Mouse (Mus musculus) heart, postnatal 25 days (tissue): Measurements from ENCODE around the gene Usp8. TPM values are rescaled to one million over a fixed set of nuclear protein-coding genes. Genes with fewer than 3 reads are reported as not detected.

Experiments
- DNase-seq: peaks from one replicate; pipeline ENCODE4 v3.0.0; 2022; ENCODE audit warnings: low spot score
- intact Hi-C: fragments of 180-260 bp; cut with DNase I; formaldehyde crosslinking; loops from one replicate; pipeline ENCODE4 v1.15.1; 2025
- total RNA-seq, 2 experiments: library from RNA; stranded (reverse); gene quantifications; 2 replicates each; pipeline ENCODE4 v1.2.3; 2021

The Usp8 gene
- total RNA-seq, 2 experiments from 2014 or later, result 27.9 to 28.4 TPM

GRCm38 (mm10) chr2:126735339-126736073, 28.4 kb downstream of the Usp8 start:
- intact Hi-C loops, result no loop called here

GRCm38 (mm10) chr2:126740314-126740713, 33.2 kb downstream of the Usp8 start:
- intact Hi-C loops, result no loop called here
- DNase-seq, result no peak

More at GRCm38 (mm10) chr2:126735339-126736073, 28.4 kb downstream of the Usp8 start:
- no peak for DNase-seq

- intact Hi-C loops, result no loop called here
- DNase-seq, result no peak
These were observed 36.3 kb downstream of the Usp8 start for GRCm38 (mm10) chr2:126743389-126743788.

GRCm38 (mm10) chr2:126755664-126756063, 48.5 kb downstream of the Usp8 start:
- intact Hi-C loops, result no loop called here

GRCm38 (mm10) chr2:126759351-126759750, 52.2 kb downstream of the Usp8 start:
- intact Hi-C loops, result no loop called here

More at GRCm38 (mm10) chr2:126755664-126756063, 48.5 kb downstream of the Usp8 start:
- no peak for DNase-seq

GRCm38 (mm10) chr2:126765867-126766582, 58.9 kb downstream of the Usp8 start:
- no peak for DNase-seq
- intact Hi-C loops, result no loop called here

More at GRCm38 (mm10) chr2:126759351-126759750, 52.2 kb downstream of the Usp8 start:
- DNase-seq, result no peak

- intact Hi-C loops, result no loop called here
- no peak for DNase-seq
These were observed 60.5 kb downstream of the Usp8 start for GRCm38 (mm10) chr2:126767599-126767998.

GRCm38 (mm10) chr2:126768194-126768593, 61.1 kb downstream of the Usp8 start:
- intact Hi-C loops, result no loop called here
- DNase-seq, result no peak

- intact Hi-C loops, result no loop called here
- DNase-seq, result no peak
These were observed 62.5 kb downstream of the Usp8 start for GRCm38 (mm10) chr2:126769431-126770181.

- intact Hi-C loops, result no loop called here
- no peak for DNase-seq
These were observed 65.1 kb downstream of the Usp8 start for GRCm38 (mm10) chr2:126772217-126772616.

- DNase-seq, result no peak
- intact Hi-C loops, result no loop called here
These were observed 68.8 kb downstream of the Usp8 start for GRCm38 (mm10) chr2:126775951-126776350.

- intact Hi-C loops, result no loop called here
- DNase-seq, result no peak
These were observed 69.3 kb downstream of the Usp8 start for GRCm38 (mm10) chr2:126776416-126776815.

GRCm38 (mm10) chr2:126778806-126779205, 71.7 kb downstream of the Usp8 start:
- DNase-seq, result no peak
- intact Hi-C loops, result no loop called here

- DNase-seq, result no peak
- intact Hi-C loops, result loop anchor here (5.0 kb wide), 1 partner anchor 183 kb away; no protein-coding TSS in a partner anchor
These were observed 73.2 kb downstream of the Usp8 start for GRCm38 (mm10) chr2:126780286-126780685.

- intact Hi-C loops, result loop anchor here (5.0 kb wide), 1 partner anchor 184 kb away; no protein-coding TSS in a partner anchor
- DNase-seq, result no peak
These were observed 74.3 kb downstream of the Usp8 start for GRCm38 (mm10) chr2:126781478-126781877.

- DNase-seq, result peak; percentile 13
- intact Hi-C loops, result loop anchor here (5.0 kb wide), 1 partner anchor 185 kb away; no protein-coding TSS in a partner anchor
These were observed 75.3 kb downstream of the Usp8 start for GRCm38 (mm10) chr2:126782433-126782832.

- no peak for DNase-seq
- intact Hi-C loops, result loop anchor here (5.0 kb wide), 1 partner anchor 186 kb away; no protein-coding TSS in a partner anchor
These were observed 76.2 kb downstream of the Usp8 start, which contains the start of gene Usp50 for GRCm38 (mm10) chr2:126783370-126783769. Gene Usp50 (minus strand): TSS chr2:126783470.

GRCm38 (mm10) chr2:126787721-126788342, 80.7 kb downstream of the Usp8 start:
- no peak for DNase-seq
- intact Hi-C loops, result no loop called here

GRCm38 (mm10) chr2:126792611-126793010, 85.5 kb downstream of the Usp8 start:
- no peak for DNase-seq
- intact Hi-C loops, result no loop called here

GRCm38 (mm10) chr2:126795708-126796107, 88.6 kb downstream of the Usp8 start:
- DNase-seq, result no peak
- intact Hi-C loops, result loop anchor here (5.0 kb wide), 1 partner anchor 37 kb away; no protein-coding TSS in a partner anchor
